Mouse (Mus musculus): Measurements from ENCODE around the gene Tmem163.

The Tmem163 gene

DNA sequence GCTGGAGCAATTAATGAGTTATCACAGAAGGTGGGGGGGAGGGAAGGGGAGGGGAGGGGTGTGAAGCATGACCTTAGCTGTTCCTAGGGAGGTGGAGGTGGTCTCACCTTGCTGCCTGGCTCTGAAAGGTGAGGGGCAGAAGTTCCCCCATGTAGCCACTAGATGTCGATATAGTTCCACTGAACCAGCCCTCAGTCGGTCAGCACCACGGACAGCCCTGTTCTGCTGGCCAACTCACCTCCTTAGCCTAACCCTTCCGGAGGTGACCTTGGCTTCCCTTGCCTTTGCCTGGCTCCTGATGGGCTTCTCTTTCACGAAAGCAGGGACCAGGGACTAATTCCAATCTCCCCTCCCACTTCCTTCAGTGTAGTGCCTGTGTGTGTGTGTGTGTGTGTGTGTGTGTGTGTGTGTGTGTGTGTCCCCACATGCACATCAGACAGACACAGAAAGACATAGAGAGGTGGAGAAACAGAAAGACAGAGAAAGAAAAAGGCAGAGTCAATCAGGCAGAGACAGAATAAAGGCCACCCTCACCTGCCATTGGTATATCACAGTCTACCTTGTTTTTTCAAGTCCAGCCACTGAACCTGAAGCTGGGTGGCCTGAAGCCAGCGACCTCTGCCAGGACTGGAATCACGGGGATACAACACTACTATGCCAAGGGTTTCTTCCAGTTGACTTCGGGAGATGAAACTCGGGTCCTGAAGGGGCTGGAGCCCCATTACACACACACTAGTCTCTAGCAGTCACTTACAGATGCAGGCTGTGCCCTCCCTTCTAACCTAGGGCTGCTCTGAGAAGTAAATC, 182.4 kb downstream of the Tmem163 start:
- peak; percentile 45 to 70 for DNase-seq

DNA sequence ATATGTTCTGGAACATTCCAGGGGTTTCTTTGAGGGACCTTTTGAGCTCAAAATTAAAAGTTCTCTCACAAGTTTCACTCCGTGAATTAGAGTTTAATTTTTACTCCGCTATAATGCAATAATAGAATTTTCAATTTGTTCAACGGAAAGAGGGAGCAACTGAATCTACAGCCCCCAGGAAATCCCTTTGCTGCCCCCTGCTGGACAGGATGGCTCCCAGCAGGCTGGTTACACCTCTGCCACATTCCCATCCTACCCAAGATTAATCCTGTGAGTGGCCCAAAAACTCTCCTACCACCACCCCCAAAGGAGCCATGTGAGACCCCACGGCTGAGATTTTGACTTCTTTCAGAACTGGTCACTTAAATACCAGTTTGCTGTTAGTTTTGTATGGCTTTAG, 192.2 kb downstream of the Tmem163 start:
- DNase-seq: peak in 1 of 2 experiments; percentile 25

- DNase-seq: peak in 1 of 2 experiments; percentile 52
Measured at GRCm38 (mm10) chr1:127484826-127485225, 194.5 kb downstream of the Tmem163 start.

- DNase-seq: no peak
Measured at GRCm38 (mm10) chr1:127484188-127484587, 195.2 kb downstream of the Tmem163 start.

DNA sequence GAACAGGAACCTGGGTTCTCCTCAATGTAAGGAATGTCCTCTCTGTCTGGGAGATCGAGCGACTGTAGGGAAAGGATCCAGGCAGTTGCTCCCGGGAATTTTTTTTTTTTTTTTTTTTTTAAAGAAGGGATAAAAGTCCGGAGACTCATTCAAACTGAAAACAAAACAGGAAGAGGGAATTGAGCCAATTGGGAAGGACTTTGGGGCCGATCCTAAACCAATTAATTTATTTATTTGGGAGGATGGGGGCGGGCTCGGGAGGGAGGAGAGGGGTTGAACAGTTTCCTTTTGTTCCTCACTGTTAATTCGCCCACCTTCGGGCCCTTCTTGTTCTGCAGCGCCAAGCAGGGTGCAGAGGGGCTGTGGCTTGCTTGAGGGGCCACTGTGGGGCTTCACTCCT, 196.4 kb downstream of the Tmem163 start:
- DNase-seq: no peak

- no peak for DNase-seq
Measured at GRCm38 (mm10) chr1:127475756-127476155, 203.6 kb downstream of the Tmem163 start.

- no peak for DNase-seq
Measured at GRCm38 (mm10) chr1:127470175-127470574, 209.2 kb downstream of the Tmem163 start.

DNA sequence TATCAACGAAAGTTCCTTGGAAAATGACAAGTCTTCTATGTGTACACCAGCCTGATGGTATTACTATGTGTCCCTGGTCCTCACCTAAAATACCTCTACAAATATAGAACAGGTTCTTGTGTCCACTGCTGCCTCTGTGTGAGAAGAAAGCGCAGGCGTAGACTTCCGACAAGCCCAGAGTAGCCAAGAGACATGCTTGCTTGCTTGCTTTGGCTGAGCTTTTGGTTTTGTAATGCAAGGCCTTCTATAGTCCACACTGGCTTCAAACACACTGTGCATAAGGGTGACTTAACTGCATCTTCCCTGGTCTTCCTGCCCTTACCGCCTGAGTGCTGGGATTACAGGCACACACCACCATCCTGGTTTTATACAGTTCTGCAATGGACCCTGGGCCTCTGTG, 212.1 kb downstream of the Tmem163 start:
- no peak for DNase-seq

DNA sequence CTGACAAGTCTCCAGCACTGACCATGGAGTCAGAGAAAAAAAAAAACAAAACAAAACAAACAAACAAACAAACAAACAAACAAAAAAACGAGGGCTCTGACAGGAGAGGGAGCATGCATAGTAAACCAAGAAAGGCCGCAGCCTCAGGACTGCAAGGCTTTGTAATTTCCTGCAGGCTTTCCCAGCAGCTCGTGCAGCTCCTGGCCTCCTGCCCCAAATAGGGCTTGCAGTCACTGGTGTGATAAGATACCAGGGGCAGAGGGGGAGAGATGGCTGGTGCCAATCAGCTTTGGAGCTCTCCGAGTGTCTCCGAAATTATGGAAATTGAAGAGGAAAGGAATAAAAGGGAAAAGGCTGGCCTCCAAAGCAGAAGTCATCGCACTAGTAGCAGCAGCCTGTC, 214.1 kb downstream of the Tmem163 start:
- no peak for DNase-seq

DNA sequence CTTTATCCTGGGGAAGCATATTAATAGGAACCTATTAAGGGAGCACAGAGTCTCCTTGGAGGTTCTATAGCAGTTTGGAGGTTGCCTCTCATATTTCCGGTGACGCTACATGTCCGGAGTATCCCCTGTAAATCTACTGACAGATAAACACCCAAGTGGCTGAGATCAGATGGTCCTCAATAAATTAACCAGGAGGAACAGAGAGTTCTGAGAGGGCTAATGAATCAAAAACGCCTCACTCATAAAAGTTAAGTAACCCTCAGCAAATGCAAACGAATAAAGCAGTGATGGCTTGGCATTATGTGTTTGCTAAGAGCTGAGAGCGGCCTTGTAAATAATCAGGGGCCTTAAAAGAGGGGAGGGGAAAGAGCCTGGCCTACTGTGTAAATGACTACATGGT, 215.3 kb downstream of the Tmem163 start:
- peak in 1 of 2 experiments; percentile 29 for DNase-seq

- DNase-seq: no peak
Measured at GRCm38 (mm10) chr1:127461017-127461416, 218.3 kb downstream of the Tmem163 start.

DNA sequence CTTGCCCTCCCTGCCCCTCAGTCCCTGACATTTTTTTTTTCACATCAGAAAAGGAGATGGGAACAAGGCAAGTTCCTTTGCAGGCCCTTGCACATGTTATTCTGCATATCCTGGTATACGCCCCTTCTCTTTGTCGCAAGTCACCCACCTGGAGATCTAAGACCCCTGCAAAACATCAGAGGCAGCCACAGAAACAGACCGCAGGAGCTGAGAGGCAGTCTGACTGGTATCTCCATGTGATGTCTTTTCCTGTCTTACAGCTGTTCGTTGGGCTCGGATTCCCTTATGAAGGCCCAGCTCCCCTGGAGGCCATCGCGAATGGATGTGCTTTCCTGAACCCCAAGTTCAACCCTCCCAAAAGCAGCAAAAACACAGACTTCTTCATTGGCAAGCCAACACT, 219.8 kb downstream of the Tmem163 start:
- no peak for DNase-seq

DNA sequence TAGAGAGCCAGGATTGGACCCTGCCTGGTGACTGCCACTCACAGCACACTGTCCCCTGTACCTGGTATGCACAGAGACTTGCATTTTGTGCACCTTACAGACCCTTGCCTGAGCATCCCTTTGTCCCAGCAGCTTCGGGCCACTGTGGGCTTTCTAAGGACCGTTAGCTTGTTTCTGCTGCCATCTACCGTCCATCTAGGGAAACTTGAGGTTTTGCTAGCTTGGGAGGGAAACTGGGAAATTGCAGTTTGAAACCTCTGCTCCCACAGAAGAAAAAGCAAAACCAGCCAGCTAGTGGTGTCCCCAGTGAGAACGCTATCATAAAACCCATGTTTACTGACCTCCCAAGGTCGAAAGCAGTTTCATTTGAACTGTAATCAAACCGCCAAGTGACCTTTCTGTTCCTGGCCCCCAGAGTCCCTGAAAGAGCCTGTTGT, 220.3 kb downstream of the Tmem163 start:
- peak; percentile 54 to 59 for DNase-seq

- DNase-seq: no peak
Measured at GRCm38 (mm10) chr1:127453397-127453796, 226.0 kb downstream of the Tmem163 start.

- peak; percentile 29 to 56 for DNase-seq
Measured at GRCm38 (mm10) chr1:127444836-127445485, 234.4 kb downstream of the Tmem163 start.

DNA sequence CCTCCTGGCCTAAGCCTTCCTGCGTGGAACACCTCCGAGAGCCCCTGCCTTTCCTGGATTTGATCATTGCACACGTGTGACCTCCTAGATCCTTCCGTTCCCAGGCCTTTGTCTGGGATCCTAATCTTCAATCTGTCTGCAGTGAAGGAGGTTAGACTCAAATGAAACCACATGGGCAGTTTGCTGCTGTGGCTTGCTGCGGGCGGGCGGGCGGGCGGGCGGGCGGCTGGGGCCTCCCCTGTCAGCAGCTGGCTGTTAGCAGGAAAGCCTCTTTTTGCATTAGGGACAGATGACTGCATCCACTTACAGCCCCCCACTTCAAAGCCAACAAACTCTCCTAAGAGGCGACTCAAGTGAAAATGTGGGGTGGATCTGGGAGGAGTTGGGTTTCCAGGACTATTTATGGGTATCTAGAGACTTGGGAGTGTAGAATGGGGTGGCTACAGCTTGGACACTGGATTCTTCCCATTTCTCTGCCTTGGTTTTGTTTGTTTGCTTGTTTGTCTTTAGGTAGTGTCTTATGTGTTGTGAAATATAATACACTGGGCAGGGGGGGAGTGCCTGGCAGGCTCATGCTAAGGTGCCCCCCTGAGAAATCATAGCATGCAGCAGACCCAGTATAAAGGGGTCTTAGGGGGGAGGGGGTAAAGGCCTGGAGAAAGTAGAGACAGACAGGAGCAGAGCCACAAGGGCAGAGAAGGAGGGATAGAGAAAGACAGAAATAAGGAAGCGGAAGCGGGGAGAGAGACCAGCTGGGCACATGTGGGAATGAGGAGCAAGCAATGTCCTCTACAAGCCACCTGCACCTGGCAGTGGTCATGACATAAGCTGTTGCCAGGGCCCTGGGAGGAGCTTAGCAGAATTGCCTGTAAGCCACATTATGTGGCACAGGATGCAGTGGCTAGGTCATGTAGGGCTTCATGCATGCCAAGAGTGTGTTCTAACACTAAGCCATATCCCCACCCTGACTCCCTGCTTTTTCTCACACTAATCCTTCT, 236.2 kb downstream of the Tmem163 start:
- DNase-seq: no peak

DNA sequence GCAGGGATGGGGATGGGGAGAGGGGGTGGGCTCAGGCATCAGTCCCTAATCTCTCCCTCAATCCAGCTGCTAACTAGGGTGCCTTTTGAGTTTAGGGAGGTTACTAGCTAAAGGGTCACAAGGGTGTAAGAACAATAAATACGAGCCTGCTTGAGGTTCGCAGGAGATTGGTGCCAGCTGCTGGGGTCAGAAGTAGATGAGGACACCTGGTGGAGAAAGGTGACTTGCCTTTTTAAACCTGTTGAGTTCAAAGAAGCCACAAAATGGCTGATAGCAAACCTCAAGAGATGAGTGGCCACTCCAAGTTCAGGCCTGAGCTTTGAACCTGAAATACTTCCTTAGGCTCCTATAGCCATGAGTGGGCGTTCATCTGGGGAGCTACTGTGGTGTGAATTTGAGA, 237.6 kb downstream of the Tmem163 start:
- DNase-seq: no peak

- DNase-seq: no peak
Measured at GRCm38 (mm10) chr1:127441007-127441406, 238.3 kb downstream of the Tmem163 start.

DNA sequence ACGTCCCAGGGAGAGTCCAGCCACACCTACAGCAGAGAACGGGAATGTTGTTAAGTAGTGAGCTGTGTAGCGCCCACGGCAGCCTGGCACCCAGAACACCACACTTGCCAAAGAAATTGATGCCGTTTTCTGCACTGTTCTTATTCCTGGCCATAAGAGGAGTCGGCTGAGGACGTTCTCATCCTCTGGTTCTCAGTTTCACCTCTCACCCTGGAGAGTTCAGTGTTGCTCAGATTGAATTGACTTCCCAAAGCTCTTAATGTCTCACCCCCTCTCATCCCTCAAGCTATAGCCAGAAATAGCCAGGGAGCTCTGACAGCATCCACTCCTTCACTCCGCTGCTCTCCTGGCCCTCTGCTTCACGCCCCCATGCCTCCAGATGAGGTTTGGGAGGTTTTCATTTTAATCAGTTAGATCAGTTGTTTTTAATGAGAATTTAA, 239.9 kb downstream of the Tmem163 start:
- no peak for DNase-seq

DNA sequence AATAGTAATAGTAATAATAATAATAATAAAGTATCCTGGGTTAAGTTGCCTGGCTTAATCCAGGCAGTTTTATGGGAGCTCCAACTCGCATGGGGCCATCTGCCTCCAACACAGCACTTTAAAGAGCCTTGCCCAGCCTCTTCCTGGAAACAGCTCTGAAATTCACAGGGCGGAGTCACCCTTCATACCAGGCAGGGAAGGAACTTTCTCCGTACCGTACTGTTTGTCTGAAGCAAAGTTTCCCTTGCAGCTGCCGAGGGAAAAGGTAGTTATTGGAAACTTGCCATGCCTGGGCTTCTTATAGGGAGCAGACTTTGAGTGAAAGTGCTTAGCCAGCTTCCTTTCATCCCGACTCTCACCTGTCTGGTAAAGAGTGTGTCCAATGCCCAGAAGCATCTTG, 242.3 kb downstream of the Tmem163 start:
- no peak for DNase-seq
